ENCODE assay signal across 12 mouse cellular contexts in genomic region chr1:172530544-172531220, GRCm38 (mm10). TPM values are rescaled to one million over a fixed set of nuclear protein-coding genes. Genes with fewer than 3 reads are reported as not detected.
DNase-seq lines count a peak whose midpoint lies in the region; ATAC-seq and TF ChIP-seq lines count a peak whose summit lies in the region.
"Had no signal": no experiment of that assay in that cellular context is flagged by ENCODE, and none has a peak within 500 bp of the region (broad histone marks: within the 10 kb centered on the region; RNA-seq: fewer than 3 reads in every experiment).

No protein-coding gene starts in this region.

- H3K9me3 ChIP-seq in forebrain, embryonic 12.5 days = no peaks in the 10 kb centered on the region
- no peaks in the 10 kb centered on the region for H3K9me3 ChIP-seq in forebrain, postnatal 0 days (ENCODE audit: low read length)
- no peaks in the 10 kb centered on the region for H3K9me3 ChIP-seq in midbrain, embryonic 10.5 days (replicated peaks)
- no peaks in the 10 kb centered on the region for H3K9me3 ChIP-seq in midbrain, embryonic 16.5 days (replicated peaks; ENCODE audit: control insufficient read depth, low read length, poor library complexity, severe bottlenecking)
- H3K9me3 ChIP-seq in hindbrain, embryonic 16.5 days (ENCODE audit: control insufficient read depth, low read length) = no peaks in the 10 kb centered on the region

- H3K27ac ChIP-seq in forebrain, embryonic 12.5 days = no peak overlapping the region
- no peak overlapping the region for H3K27ac ChIP-seq in forebrain, postnatal 0 days (ENCODE audit: low read depth, low read length)
- H3K27ac ChIP-seq in midbrain, embryonic 10.5 days (replicated peaks) = no peak overlapping the region
- no peak overlapping the region for H3K27ac ChIP-seq in midbrain, embryonic 16.5 days (ENCODE audit: low read length)
- H3K27ac ChIP-seq in hindbrain, embryonic 16.5 days (ENCODE audit: low read depth, low read length) = no peak overlapping the region

- H3K4me3 ChIP-seq in forebrain, embryonic 12.5 days (replicated peaks) = no peak overlapping the region
- H3K4me3 ChIP-seq in forebrain, postnatal 0 days (ENCODE audit: low read depth, low read length) = no peak overlapping the region
- no peak overlapping the region for H3K4me3 ChIP-seq in midbrain, embryonic 10.5 days
- no peak overlapping the region for H3K4me3 ChIP-seq in midbrain, embryonic 16.5 days (ENCODE audit: low read depth, low read length)
- H3K4me3 ChIP-seq in hindbrain, embryonic 16.5 days (ENCODE audit: low read length) = no peak overlapping the region

- peaks cover 25% of the 10 kb centered on the region for H3K4me1 ChIP-seq in forebrain, embryonic 12.5 days
- no peaks in the 10 kb centered on the region for H3K4me1 ChIP-seq in forebrain, postnatal 0 days (ENCODE audit: insufficient read depth)
- H3K4me1 ChIP-seq in midbrain, embryonic 10.5 days = peaks cover 37% of the 10 kb centered on the region
- peaks cover 7% of the 10 kb centered on the region; the same call in 1 of the 2 replicates for H3K4me1 ChIP-seq in midbrain, embryonic 16.5 days (ENCODE audit: control insufficient read depth, insufficient read depth, low read length)
- H3K4me1 ChIP-seq in hindbrain, embryonic 16.5 days (ENCODE audit: control insufficient read depth, insufficient read depth, low read depth, low read length) = peaks cover 15% of the 10 kb centered on the region

- TF ChIP-seq CTCF in forebrain, postnatal 0 days (IDR thresholded peaks at IDR 0.05; ENCODE audit: low read depth) = no peak

- H3K9ac ChIP-seq in forebrain, embryonic 12.5 days = no peak overlapping the region
- no peak overlapping the region for H3K9ac ChIP-seq in forebrain, postnatal 0 days
- H3K9ac ChIP-seq in midbrain, embryonic 16.5 days (ENCODE audit: low read depth, low read length) = no peak overlapping the region
- H3K9ac ChIP-seq in hindbrain, embryonic 16.5 days (ENCODE audit: low read depth, low read length) = no peak overlapping the region

- ATAC-seq in forebrain, embryonic 12.5 days (ENCODE audit: low FRiP score) = 0 out of 2 replicates have a peak, but pooled peaks have one; percentile 3
- no peak for ATAC-seq in forebrain, postnatal 0 days
- ATAC-seq in midbrain, embryonic 16.5 days = no peak
- ATAC-seq in hindbrain, embryonic 16.5 days = peak; percentile 5; the same call in 1 of the 2 replicates

- DNase-seq in forebrain, postnatal 0 days = no peak
- peak; percentile 36 for DNase-seq in midbrain, embryonic 10.5 days (ENCODE audit: low spot score)
- DNase-seq in retina, postnatal 1 day = peak; percentile 48
- DNase-seq in ovary, adult 18-20 months (ENCODE audit: low spot score) = no peak
- DNase-seq in urinary bladder, postnatal 4 days (ENCODE audit: low spot score in 2 of 2) = no peak
- DNase-seq: cerebellum, adult 2 months; gastrocnemius, postnatal 14 days; lung, postnatal 36 days had no signal

- peaks cover 33% of the 10 kb centered on the region for H3K27me3 ChIP-seq in forebrain, embryonic 12.5 days
- H3K27me3 ChIP-seq in forebrain, postnatal 0 days (ENCODE audit: insufficient read depth, low read length) = no peaks in the 10 kb centered on the region; the same call in 1 of the 2 replicates
- H3K27me3 ChIP-seq in midbrain, embryonic 10.5 days (ENCODE audit: low read depth, poor library complexity, severe bottlenecking) = peaks cover 74% of the 10 kb centered on the region
- H3K27me3 ChIP-seq in midbrain, embryonic 16.5 days (ENCODE audit: control insufficient read depth, insufficient read depth, low read depth, low read length) = no peaks in the 10 kb centered on the region
- H3K27me3 ChIP-seq in hindbrain, embryonic 16.5 days (replicated peaks; ENCODE audit: control insufficient read depth, insufficient read depth, low read length) = no peaks in the 10 kb centered on the region; the same call in 1 of the 2 replicates

- WGBS in forebrain, embryonic 12.5 days = 36% methylated on average over 8 of the region's 8 CpGs
- WGBS in forebrain, postnatal 0 days = 30% methylated on average over 8 of the region's 8 CpGs
- 34% methylated on average over 8 of the region's 8 CpGs for WGBS in midbrain, embryonic 10.5 days
- WGBS in midbrain, embryonic 16.5 days = 28% methylated on average over 8 of the region's 8 CpGs
- WGBS in hindbrain, embryonic 16.5 days = 50% methylated on average over 8 of the region's 8 CpGs

- no peak overlapping the region for H3K4me2 ChIP-seq in forebrain, embryonic 12.5 days
- H3K4me2 ChIP-seq in forebrain, postnatal 0 days (ENCODE audit: low read depth) = no peak overlapping the region
- no peak overlapping the region for H3K4me2 ChIP-seq in midbrain, embryonic 16.5 days (ENCODE audit: low read length)
- H3K4me2 ChIP-seq in hindbrain, embryonic 16.5 days (ENCODE audit: low read length) = no peak overlapping the region

- no peaks in the 10 kb centered on the region for H3K36me3 ChIP-seq in forebrain, embryonic 12.5 days (replicated peaks)
- H3K36me3 ChIP-seq in forebrain, postnatal 0 days (ENCODE audit: insufficient read depth) = no peaks in the 10 kb centered on the region
- no peaks in the 10 kb centered on the region for H3K36me3 ChIP-seq in midbrain, embryonic 10.5 days
- H3K36me3 ChIP-seq in midbrain, embryonic 16.5 days (ENCODE audit: control insufficient read depth, insufficient read depth, low read length) = no peaks in the 10 kb centered on the region
- H3K36me3 ChIP-seq in hindbrain, embryonic 16.5 days (ENCODE audit: control insufficient read depth, insufficient read depth, low read length) = no peaks in the 10 kb centered on the region

RNA-seq across cellular contexts. Expression of gene Cfap45, which starts 10.1 kb away (rescaled TPM):
- polyA plus RNA-seq in forebrain, embryonic 12.5 days (2016; fragmentation: Nextera tagmentation; extraction: Ambion mirVana) = 1.2 and 2.6 TPM in 2 replicates
- 3.0 and 5.1 TPM in 2 replicates for total RNA-seq in forebrain, postnatal 0 days (2014; rRNA removed)
- polyA plus RNA-seq in forebrain, postnatal 0 days (2015; fragmentation: Nextera tagmentation; extraction: Ambion mirVana) = 3.9 and 5.5 TPM in 2 replicates
- 1.0 and 1.7 TPM in 2 replicates for polyA plus RNA-seq in midbrain, embryonic 10.5 days (2016; fragmentation: Nextera tagmentation; extraction: Ambion mirVana)
- polyA plus RNA-seq in midbrain, embryonic 16.5 days (2015; fragmentation: Nextera tagmentation; extraction: Ambion mirVana) = 4.0 and 4.7 TPM in 2 replicates
- 4.9 and 5.4 TPM in 2 replicates for polyA plus RNA-seq in hindbrain, embryonic 16.5 days (2015; fragmentation: Nextera tagmentation; extraction: Ambion mirVana)
- polyA plus RNA-seq: C2C12 had no signal

RNA-seq across cellular contexts. Expression of gene Vsig8, which starts 25.1 kb away (rescaled TPM):
- polyA plus RNA-seq in forebrain, embryonic 12.5 days (2016; fragmentation: Nextera tagmentation; extraction: Ambion mirVana) = 0.28 TPM in 1 of 2 replicates, not detected in the other
- 0.71 and 1.0 TPM in 2 replicates for total RNA-seq in forebrain, postnatal 0 days (2014; rRNA removed)
- 0.45 and 0.67 TPM in 2 replicates for polyA plus RNA-seq in forebrain, postnatal 0 days (2015; fragmentation: Nextera tagmentation; extraction: Ambion mirVana)
- polyA plus RNA-seq in midbrain, embryonic 10.5 days (2016; fragmentation: Nextera tagmentation; extraction: Ambion mirVana) = 0.17 TPM in 1 of 2 replicates, not detected in the other
- 0.72 and 1.3 TPM in 2 replicates for polyA plus RNA-seq in midbrain, embryonic 16.5 days (2015; fragmentation: Nextera tagmentation; extraction: Ambion mirVana)
- 0.84 and 1.2 TPM in 2 replicates for polyA plus RNA-seq in hindbrain, embryonic 16.5 days (2015; fragmentation: Nextera tagmentation; extraction: Ambion mirVana)
- total RNA-seq: gastrocnemius, postnatal 14 days had no signal
- polyA plus RNA-seq: C2C12 had no signal

RNA-seq across cellular contexts. Expression of gene Tagln2, which starts 30.8 kb away (rescaled TPM):
- polyA plus RNA-seq in forebrain, embryonic 12.5 days (2016; fragmentation: Nextera tagmentation; extraction: Ambion mirVana) = 40.0 and 45.7 TPM in 2 replicates
- 31.5 and 33.8 TPM in 2 replicates for total RNA-seq in forebrain, postnatal 0 days (2014; rRNA removed)
- polyA plus RNA-seq in forebrain, postnatal 0 days (2015; fragmentation: Nextera tagmentation; extraction: Ambion mirVana) = 42.8 and 48.5 TPM in 2 replicates
- polyA plus RNA-seq in midbrain, embryonic 10.5 days (2016; fragmentation: Nextera tagmentation; extraction: Ambion mirVana) = 70.8 and 79.2 TPM in 2 replicates
- 47.3 and 53.0 TPM in 2 replicates for polyA plus RNA-seq in midbrain, embryonic 16.5 days (2015; fragmentation: Nextera tagmentation; extraction: Ambion mirVana)
- 71.7 and 84.9 TPM in 2 replicates for polyA plus RNA-seq in hindbrain, embryonic 16.5 days (2015; fragmentation: Nextera tagmentation; extraction: Ambion mirVana)

RNA-seq across cellular contexts. Expression of gene Igsf9, which starts 49.1 kb away (rescaled TPM):
- polyA plus RNA-seq in forebrain, embryonic 12.5 days (2016; fragmentation: Nextera tagmentation; extraction: Ambion mirVana) = 102 TPM in 2 replicates
- total RNA-seq in forebrain, postnatal 0 days (2014; rRNA removed) = 35.3 and 36.2 TPM in 2 replicates
- polyA plus RNA-seq in forebrain, postnatal 0 days (2015; fragmentation: Nextera tagmentation; extraction: Ambion mirVana) = 13.3 and 25.6 TPM in 2 replicates
- polyA plus RNA-seq in midbrain, embryonic 10.5 days (2016; fragmentation: Nextera tagmentation; extraction: Ambion mirVana) = 76.2 and 95.8 TPM in 2 replicates
- polyA plus RNA-seq in midbrain, embryonic 16.5 days (2015; fragmentation: Nextera tagmentation; extraction: Ambion mirVana) = 73.0 and 74.4 TPM in 2 replicates
- 32.9 and 42.5 TPM in 2 replicates for polyA plus RNA-seq in hindbrain, embryonic 16.5 days (2015; fragmentation: Nextera tagmentation; extraction: Ambion mirVana)

RNA-seq across cellular contexts. Expression of gene Slamf9, which starts 55.5 kb away (rescaled TPM):
- polyA plus RNA-seq in forebrain, embryonic 12.5 days (2016; fragmentation: Nextera tagmentation; extraction: Ambion mirVana) = 0.15 TPM in 1 of 2 replicates, not detected in the other
- total RNA-seq in forebrain, postnatal 0 days (2014; rRNA removed) = 0.15 and 0.43 TPM in 2 replicates
- polyA plus RNA-seq in forebrain, postnatal 0 days (2015; fragmentation: Nextera tagmentation; extraction: Ambion mirVana) = 0.21 and 0.30 TPM in 2 replicates
- polyA plus RNA-seq in midbrain, embryonic 10.5 days (2016; fragmentation: Nextera tagmentation; extraction: Ambion mirVana) = 0.09 and 0.16 TPM in 2 replicates
- 0.23 and 0.37 TPM in 2 replicates for polyA plus RNA-seq in midbrain, embryonic 16.5 days (2015; fragmentation: Nextera tagmentation; extraction: Ambion mirVana)
- 0.11 and 0.23 TPM in 2 replicates for polyA plus RNA-seq in hindbrain, embryonic 16.5 days (2015; fragmentation: Nextera tagmentation; extraction: Ambion mirVana)

Comparison
In these comparisons a context has a peak if more than half of its experiments do, and no peak if none do; other contexts are left out.
1. ATAC-seq: peak in forebrain, embryonic 12.5 days (single experiment) and hindbrain, embryonic 16.5 days (single experiment); none in forebrain, postnatal 0 days (single experiment) and midbrain, embryonic 16.5 days (single experiment).
2. DNase-seq: peak in midbrain, embryonic 10.5 days (single experiment) and retina, postnatal 1 day (single experiment); none in forebrain, postnatal 0 days (single experiment), ovary, adult 18-20 months (single experiment) and urinary bladder, postnatal 4 days (0 of 2).